Mouse (Mus musculus): Measurements from ENCODE around the gene Dmap1. TPM values are rescaled to one million over a fixed set of nuclear protein-coding genes. Genes with fewer than 3 reads are reported as not detected.

Gene Dmap1
- polyA plus RNA-seq, 1 experiment = 22.5 TPM

DNA sequence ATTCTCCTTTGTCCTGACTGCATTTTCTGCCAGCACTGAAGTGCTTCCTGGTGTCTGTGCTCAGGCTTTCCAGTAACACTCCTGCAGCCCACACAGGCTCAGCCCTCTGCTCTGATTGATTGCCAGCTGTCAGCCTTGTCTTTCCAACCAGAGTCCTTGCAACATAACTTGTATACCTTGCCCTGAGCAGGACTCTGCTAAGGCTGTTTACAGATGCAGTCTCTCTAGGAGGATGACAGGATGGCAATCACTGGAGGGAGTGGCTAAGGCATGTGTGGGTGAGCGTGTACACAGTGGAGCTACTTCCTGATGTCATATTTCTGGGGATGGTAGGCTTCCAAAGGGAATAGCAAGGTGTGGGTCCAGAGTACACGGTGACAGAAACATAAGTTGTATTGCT lies 36.2 kb downstream of the Dmap1 start:
- Histone ChIP-seq H3K4me3 (replicated peaks) (no peak overlapping the region), H3K27me3 (replicated peaks) (no peaks in the 10 kb centered on the region), H3K4me1 (peaks cover 43% of the 10 kb centered on the region), H3K36me3 (replicated peaks; ENCODE audit: low read length) (peaks cover 65% of the 10 kb centered on the region), H3K9me3 (no peaks in the 10 kb centered on the region)
- TF ChIP-seq GATA1 (IDR thresholded peaks at IDR 0.05; ENCODE audit: borderline replicate concordance, low read length) (no peak), FLI1 (IDR thresholded peaks at IDR 0.05; ENCODE audit: low read length) (no peak)

GRCm38 (mm10) chr4:117645031-117645435 lies 37.0 kb downstream of the Dmap1 start:
- no peak for TF ChIP-seq FLI1 (IDR thresholded peaks at IDR 0.05; ENCODE audit: low read length)
- no peak for TF ChIP-seq GATA1 (IDR thresholded peaks at IDR 0.05; ENCODE audit: borderline replicate concordance, low read length)
- no peaks in the 10 kb centered on the region for H3K9me3 ChIP-seq
- no peak overlapping the region for H3K4me3 ChIP-seq (replicated peaks)
- no peaks in the 10 kb centered on the region for H3K27me3 ChIP-seq (replicated peaks)
- peaks cover 62% of the 10 kb centered on the region for H3K36me3 ChIP-seq (replicated peaks; ENCODE audit: low read length)
- peaks cover 51% of the 10 kb centered on the region for H3K4me1 ChIP-seq

DNA sequence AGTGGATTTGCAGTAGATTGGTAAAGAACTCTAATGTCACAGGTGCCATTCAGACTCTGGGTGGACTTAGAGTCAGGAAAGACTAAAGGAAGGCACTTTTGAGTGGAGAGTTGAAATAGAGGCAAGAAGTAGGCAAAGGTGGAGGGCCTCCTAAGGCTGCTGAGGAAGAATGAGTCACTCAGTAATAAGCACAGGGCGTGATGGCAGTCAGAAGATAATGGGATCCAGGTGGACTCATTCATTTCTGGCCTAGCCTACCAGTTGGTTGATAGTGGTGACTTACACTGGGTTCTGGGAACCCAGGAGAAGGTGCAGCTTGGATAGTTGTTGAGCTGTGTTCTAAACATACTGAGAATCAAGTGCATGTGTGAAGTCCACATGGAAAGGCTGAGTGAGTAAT lies 40.3 kb downstream of the Dmap1 start:
- Histone ChIP-seq H3K9me3 (no peaks in the 10 kb centered on the region), H3K4me1 (peaks cover 50% of the 10 kb centered on the region), H3K4me3 (replicated peaks) (no peak overlapping the region), H3K27me3 (replicated peaks) (no peaks in the 10 kb centered on the region), H3K36me3 (replicated peaks; ENCODE audit: low read length) (peaks cover 41% of the 10 kb centered on the region)
- TF ChIP-seq GATA1 (IDR thresholded peaks at IDR 0.05; ENCODE audit: borderline replicate concordance, low read length) = no peak
- TF ChIP-seq FLI1 (IDR thresholded peaks at IDR 0.05; ENCODE audit: low read length) = no peak

- Histone ChIP-seq H3K9me3 (no peaks in the 10 kb centered on the region), H3K4me1 (peaks cover 50% of the 10 kb centered on the region), H3K36me3 (replicated peaks; ENCODE audit: low read length) (peaks cover 38% of the 10 kb centered on the region), H3K4me3 (replicated peaks) (peak overlapping the region; percentile 15), H3K27me3 (replicated peaks) (no peaks in the 10 kb centered on the region)
- TF ChIP-seq GATA1 (IDR thresholded peaks at IDR 0.05; ENCODE audit: borderline replicate concordance, low read length) (no peak), FLI1 (IDR thresholded peaks at IDR 0.05; ENCODE audit: low read length) (no peak)
Observed at GRCm38 (mm10) chr4:117640925-117641703, 41.0 kb downstream of the Dmap1 start.

DNA sequence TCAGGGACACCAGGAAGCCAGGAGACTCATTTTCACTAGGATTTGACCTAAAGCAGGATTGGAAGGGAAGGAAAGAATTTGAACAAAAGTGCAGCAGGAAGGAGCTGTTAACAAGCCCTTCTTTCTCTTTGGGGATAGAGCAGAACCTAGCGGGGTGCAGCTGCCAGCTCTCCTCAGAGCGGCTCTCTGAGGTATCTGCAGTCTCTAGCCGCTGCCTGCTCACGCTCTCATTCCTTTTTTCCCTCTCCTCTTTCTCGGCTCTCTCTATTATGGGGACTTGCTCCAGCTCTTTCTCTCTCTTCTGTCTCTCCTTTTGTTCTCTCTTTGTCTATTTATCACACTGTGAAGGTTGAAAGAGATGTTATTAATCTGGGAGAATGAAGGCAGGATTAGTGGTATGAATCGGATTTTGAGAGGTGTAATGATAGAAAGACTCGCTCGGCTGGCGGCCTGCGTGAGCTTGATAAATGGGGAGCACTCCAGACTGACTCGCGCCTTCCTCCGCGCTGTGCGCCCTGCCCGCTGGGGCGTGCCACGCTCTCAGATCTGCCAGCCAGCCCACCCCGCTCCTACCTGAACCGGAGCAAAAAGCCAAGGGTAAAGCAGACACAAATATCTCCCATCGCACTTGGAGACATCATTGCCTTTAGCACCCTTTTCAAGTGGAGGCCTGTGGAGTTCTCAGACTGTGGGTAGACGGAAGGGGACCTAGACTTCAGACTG lies 45.0 kb downstream of the Dmap1 start:
- Histone ChIP-seq H3K27me3 (replicated peaks) (no peaks in the 10 kb centered on the region), H3K4me1 (peaks cover 53% of the 10 kb centered on the region), H3K36me3 (replicated peaks; ENCODE audit: low read length) (peaks cover 46% of the 10 kb centered on the region), H3K9me3 (peaks cover 4% of the 10 kb centered on the region; the same call in 1 of the 2 replicates), H3K4me3 (replicated peaks) (no peak overlapping the region)
- TF ChIP-seq FLI1 (IDR thresholded peaks at IDR 0.05; ENCODE audit: low read length) = no peak
- TF ChIP-seq GATA1 (IDR thresholded peaks at IDR 0.05; ENCODE audit: borderline replicate concordance, low read length) = no peak

- Histone ChIP-seq H3K36me3 (replicated peaks; ENCODE audit: low read length) (peaks cover 40% of the 10 kb centered on the region), H3K9me3 (peaks cover 4% of the 10 kb centered on the region; the same call in 1 of the 2 replicates), H3K27me3 (replicated peaks) (no peaks in the 10 kb centered on the region), H3K4me1 (peaks cover 44% of the 10 kb centered on the region), H3K4me3 (replicated peaks) (no peak overlapping the region)
- TF ChIP-seq FLI1 (IDR thresholded peaks at IDR 0.05; ENCODE audit: low read length) (no peak), GATA1 (IDR thresholded peaks at IDR 0.05; ENCODE audit: borderline replicate concordance, low read length) (no peak)
Observed at GRCm38 (mm10) chr4:117636152-117636551, 45.9 kb downstream of the Dmap1 start.

GRCm38 (mm10) chr4:117634642-117635041 lies 47.4 kb downstream of the Dmap1 start:
- Histone ChIP-seq H3K27me3 (replicated peaks) (no peaks in the 10 kb centered on the region), H3K9me3 (peaks cover 4% of the 10 kb centered on the region; the same call in 1 of the 2 replicates), H3K36me3 (replicated peaks; ENCODE audit: low read length) (peaks cover 38% of the 10 kb centered on the region), H3K4me1 (peaks cover 33% of the 10 kb centered on the region), H3K4me3 (replicated peaks) (no peak overlapping the region)
- TF ChIP-seq GATA1 (IDR thresholded peaks at IDR 0.05; ENCODE audit: borderline replicate concordance, low read length) (no peak), FLI1 (IDR thresholded peaks at IDR 0.05; ENCODE audit: low read length) (no peak)

- no peaks in the 10 kb centered on the region for H3K27me3 ChIP-seq (replicated peaks)
- peaks cover 4% of the 10 kb centered on the region; the same call in 1 of the 2 replicates for H3K9me3 ChIP-seq
- peaks cover 48% of the 10 kb centered on the region for H3K36me3 ChIP-seq (replicated peaks; ENCODE audit: low read length)
- TF ChIP-seq GATA1 (IDR thresholded peaks at IDR 0.05; ENCODE audit: borderline replicate concordance, low read length) (no peak), FLI1 (IDR thresholded peaks at IDR 0.05; ENCODE audit: low read length) (no peak)
- H3K4me3 ChIP-seq (replicated peaks) = no peak overlapping the region
- peaks cover 30% of the 10 kb centered on the region for H3K4me1 ChIP-seq
Observed at GRCm38 (mm10) chr4:117633527-117633926, 48.5 kb downstream of the Dmap1 start.

- no peak for TF ChIP-seq GATA1 (IDR thresholded peaks at IDR 0.05; ENCODE audit: borderline replicate concordance, low read length)
- no peak for TF ChIP-seq FLI1 (IDR thresholded peaks at IDR 0.05; ENCODE audit: low read length)
- peaks cover 64% of the 10 kb centered on the region for H3K36me3 ChIP-seq (replicated peaks; ENCODE audit: low read length)
- no peak overlapping the region for H3K4me3 ChIP-seq (replicated peaks)
- peaks cover 16% of the 10 kb centered on the region for H3K27me3 ChIP-seq (replicated peaks)
- H3K4me1 ChIP-seq = peaks cover 18% of the 10 kb centered on the region
- peaks cover 4% of the 10 kb centered on the region; the same call in 1 of the 2 replicates for H3K9me3 ChIP-seq
Observed at GRCm38 (mm10) chr4:117630053-117630670, 51.9 kb downstream of the Dmap1 start.
